Mouse (Mus musculus) limb, embryonic 14.5 days (tissue): ENCODE measurements around the gene Gm3149. TPM values are rescaled to one million over a fixed set of nuclear protein-coding genes. Genes with fewer than 3 reads are reported as not detected.
A peak's percentile ranks its signal among the peaks of the same experiment; 100 is the strongest.
"Not testable (repeated sequence)": the region's sequence is repeated elsewhere in the genome, so short reads cannot be mapped to it uniquely, and the experiment has no call there.

ENCODE experiments used
- ATAC-seq: fragments of 200-750 bp; cut with Nextera tagmentation; 2 replicates; pipeline ENCODE4 v1.8.0; 2017; ENCODE audit warnings: low read depth, moderate number of reproducible peaks, moderate TSS enrichment; ENCODE audit not compliant: low FRiP score
- DNase-seq: peaks from one replicate; pipeline ENCODE4 v3.0.0-alpha.2; 2015; ENCODE audit warnings: low spot score
- H3K27ac ChIP-seq: fragments of 300-500 bp; sonication (generic); replicated peaks from 2 replicates; pipeline ENCODE4 v1.5.1; 2014; ENCODE audit warnings: low read depth, mild to moderate bottlenecking, low read length, moderate library complexity, mixed read lengths
- H3K27me3 ChIP-seq: fragments of 300-500 bp; sonication (generic); 2 replicates; pipeline ENCODE4 v1.6.1; 2014; ENCODE audit warnings: low read length, mixed read lengths; ENCODE audit not compliant: control insufficient read depth, insufficient read depth
- H3K36me3 ChIP-seq: fragments of 300-500 bp; sonication (generic); 2 replicates; pipeline ENCODE4 v1.6.1; 2014; ENCODE audit warnings: mild to moderate bottlenecking, low read length, moderate library complexity, mixed read lengths; ENCODE audit not compliant: control insufficient read depth, insufficient read depth
- H3K4me1 ChIP-seq: fragments of 300-500 bp; sonication (generic); 2 replicates; pipeline ENCODE4 v1.6.1; 2014; ENCODE audit warnings: antibody characterized with exemption, low read length, mixed read lengths; ENCODE audit not compliant: control insufficient read depth, insufficient read depth
- H3K4me2 ChIP-seq: fragments of 300-500 bp; sonication (generic); replicated peaks from 2 replicates; pipeline ENCODE4 v1.6.1; 2014; ENCODE audit warnings: low read depth, mild to moderate bottlenecking, low read length, moderate library complexity; ENCODE audit not compliant: severe bottlenecking
- H3K4me3 ChIP-seq: fragments of 300-500 bp; sonication (generic); replicated peaks from 2 replicates; pipeline ENCODE4 v1.5.1; 2014; ENCODE audit warnings: low read length
- H3K9ac ChIP-seq: fragments of 300-500 bp; sonication (generic); 2 replicates; pipeline ENCODE4 v1.6.1; 2014; ENCODE audit warnings: mild to moderate bottlenecking, low read depth, low read length, moderate library complexity; ENCODE audit not compliant: severe bottlenecking
- H3K9me3 ChIP-seq: fragments of 300-500 bp; sonication (generic); 2 replicates; pipeline ENCODE4 v1.6.1; 2016; ENCODE audit warnings: low read length; ENCODE audit not compliant: control insufficient read depth
- WGBS: fragments of 180-500 bp; shearing (Covaris S2); extraction: QIAGEN DNeasy Blood & Tissue Kit; methylation state at CpG from one replicate; pipeline ENCODE4 v1.1.7; 2014; 5-methylcytosine and 5-hydroxymethylcytosine counted together
- polyA plus RNA-seq, 2 experiments: library from polyadenylated mRNA; depleted of rRNA in 1 of 2; stranded (reverse) in 1 of 2; unstranded in 1 of 2; fragments of >200 nt; fragmentation: Nextera tagmentation in 1 of 2; extraction: Ambion mirVana in 1 of 2; gene quantifications; 2 replicates each; pipeline versions ENCODE4 v1.2.1 to v1.2.3; 2012 to 2014

The Gm3149 gene
- polyA plus RNA-seq (2012; rRNA removed), result not detected in 2 replicates
- polyA plus RNA-seq (2014; fragmentation: Nextera tagmentation; extraction: Ambion mirVana), result not detected in 2 replicates

- not testable (repeated sequence) for H3K9me3 ChIP-seq, H3K9ac ChIP-seq, H3K4me3 ChIP-seq, H3K27ac ChIP-seq, ATAC-seq, DNase-seq, H3K4me1 ChIP-seq, H3K27me3 ChIP-seq, H3K4me2 ChIP-seq, H3K36me3 ChIP-seq
- WGBS, result no CpG with 5 or more reads among the region's 1 CpGs
Observed at GRCm38 (mm10) chr14:4316983-4317382, at the start of gene Gm3149. Gm3149 (plus strand) TSS chr14:4317283.

- DNase-seq, H3K4me2 ChIP-seq, H3K4me1 ChIP-seq, H3K36me3 ChIP-seq, ATAC-seq, H3K27ac ChIP-seq, H3K4me3 ChIP-seq, H3K27me3 ChIP-seq, H3K9me3 ChIP-seq, H3K9ac ChIP-seq: not testable (repeated sequence)
- 80% methylated on average over 2 of the region's 2 CpGs for WGBS
Observed at GRCm38 (mm10) chr14:4269238-4269950, 47.7 kb upstream of the Gm3149 start.

GRCm38 (mm10) chr14:4279828-4280227, 37.3 kb upstream of the Gm3149 start:
- H3K27ac ChIP-seq, result not testable (repeated sequence)
- 57% methylated on average over 2 of the region's 3 CpGs for WGBS

GRCm38 (mm10) chr14:4334476-4335080, 17.5 kb downstream of the Gm3149 start, which contains the start of gene 2610042L04Rik:
2610042L04Rik (plus strand) TSS chr14:4334763.
- H3K27me3 ChIP-seq, H3K36me3 ChIP-seq, ATAC-seq, H3K4me1 ChIP-seq, H3K27ac ChIP-seq, H3K9me3 ChIP-seq: not testable (repeated sequence)
- H3K4me3 ChIP-seq, result peak within 1 kb of the TSS; percentile 33
- H3K4me2 ChIP-seq, result peak within 1 kb of the TSS; percentile 56
- DNase-seq, result peak; percentile 3
- 0 out of 2 replicates have a peak within 1 kb of the TSS, but pooled peaks have one; percentile 7 for H3K9ac ChIP-seq
- 3% methylated on average over 20 of the region's 48 CpGs for WGBS

More at GRCm38 (mm10) chr14:4279828-4280227, 37.3 kb upstream of the Gm3149 start:
- DNase-seq, H3K27me3 ChIP-seq, H3K36me3 ChIP-seq, H3K4me2 ChIP-seq, H3K9me3 ChIP-seq, H3K9ac ChIP-seq, H3K4me1 ChIP-seq, H3K4me3 ChIP-seq, ATAC-seq: not testable (repeated sequence)

DNA sequence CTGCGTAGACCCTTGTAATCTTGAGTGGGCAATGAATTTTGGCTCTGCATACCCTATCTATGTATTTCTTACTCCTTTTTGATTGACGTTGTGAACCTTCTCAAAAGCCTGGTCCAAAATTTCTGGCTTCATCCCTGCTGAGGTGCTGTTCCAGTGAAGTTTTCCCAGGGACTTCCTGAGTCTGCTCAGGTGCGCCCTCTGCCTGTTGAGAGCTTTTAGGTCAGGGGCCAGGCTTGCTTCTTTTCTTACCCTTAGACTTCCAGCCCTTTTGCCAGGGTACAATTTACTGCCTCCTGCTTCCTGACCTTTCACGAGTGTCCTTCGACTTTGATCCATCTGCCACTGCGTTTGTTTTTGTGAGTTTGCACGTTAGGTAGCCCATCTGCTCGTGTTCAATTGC, 18.4 kb downstream of the Gm3149 start:
- DNase-seq, result not testable (repeated sequence)
- WGBS, result 3% methylated on average over 5 of the region's 8 CpGs

GRCm38 (mm10) chr14:4368991-4369390, 51.9 kb downstream of the Gm3149 start:
- not testable (repeated sequence) for H3K27ac ChIP-seq, H3K36me3 ChIP-seq, H3K4me3 ChIP-seq, ATAC-seq, DNase-seq, H3K4me2 ChIP-seq, H3K27me3 ChIP-seq, H3K9me3 ChIP-seq, H3K4me1 ChIP-seq, H3K9ac ChIP-seq
- 90% methylated on average over 3 of the region's 3 CpGs for WGBS

More for the DNA sequence above, 18.4 kb downstream of the Gm3149 start:
- H3K27ac ChIP-seq, ATAC-seq, H3K9me3 ChIP-seq, H3K4me2 ChIP-seq, H3K4me1 ChIP-seq, H3K4me3 ChIP-seq, H3K36me3 ChIP-seq, H3K27me3 ChIP-seq, H3K9ac ChIP-seq: not testable (repeated sequence)

DNA sequence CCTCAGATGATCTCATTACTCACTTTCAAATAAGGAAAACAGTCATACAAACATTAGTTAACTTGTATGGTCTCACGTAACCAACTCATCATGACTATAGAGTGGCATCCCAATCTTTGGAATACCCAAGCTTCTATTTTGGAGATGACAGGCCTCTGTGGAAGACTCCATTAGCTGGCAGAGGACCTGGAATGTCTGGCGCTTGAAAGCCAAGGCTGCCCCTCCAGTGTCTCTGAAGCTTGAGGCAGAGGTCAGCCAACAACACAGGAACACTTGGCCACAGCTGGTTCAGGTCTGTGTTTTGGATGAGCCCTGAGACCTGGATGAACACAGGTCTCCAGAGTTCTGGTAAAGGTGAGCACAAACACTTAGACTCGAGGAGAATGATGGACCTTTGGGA, 52.6 kb downstream of the Gm3149 start:
- H3K4me2 ChIP-seq, H3K4me1 ChIP-seq, ATAC-seq, H3K27ac ChIP-seq, H3K4me3 ChIP-seq, DNase-seq, H3K9ac ChIP-seq, H3K27me3 ChIP-seq, H3K9me3 ChIP-seq, H3K36me3 ChIP-seq: not testable (repeated sequence)
- 86% methylated on average over 3 of the region's 3 CpGs for WGBS
